Mouse (Mus musculus) heart, adult 2 months (tissue): ENCODE measurements around the gene Jazf1.

Source experiments
- CTCF ChIP-seq: fragments of 200-600 bp; IDR thresholded peaks from 2 replicates; pipeline ENCODE4 v1.8.1; 2022; ENCODE audit warnings: antibody characterized with exemption, mild to moderate bottlenecking, moderate library complexity
- EP300 ChIP-seq: fragments of 200-500 bp; IDR thresholded peaks from 2 replicates; pipeline ENCODE4 v1.6.1; 2011; ENCODE audit warnings: low read depth, low read length, control low read depth; ENCODE audit not compliant: insufficient read depth

- TF ChIP-seq EP300 (no peak), CTCF (no peak)
Measured at GRCm38 (mm10) chr6:53069976-53070575, 1.6 kb upstream of the Jazf1 start.
